Mouse (Mus musculus) stomach, embryonic 15.5 days (tissue): Measurements from ENCODE around the gene Colgalt2. TPM values are rescaled to one million over a fixed set of nuclear protein-coding genes. Genes with fewer than 3 reads are reported as not detected.

Experiments
- ATAC-seq: fragments of 200-750 bp; cut with Nextera tagmentation; 2 replicates; pipeline ENCODE4 v1.8.0; 2017; ENCODE audit warnings: low read depth, moderate number of reproducible peaks, moderate TSS enrichment; ENCODE audit not compliant: insufficient read depth, low FRiP score
- H3K27ac ChIP-seq: fragments of 300-500 bp; sonication (generic); 2 replicates; pipeline ENCODE4 v1.5.1; 2015; ENCODE audit warnings: mild to moderate bottlenecking, inconsistent platforms
- H3K27me3 ChIP-seq: fragments of 300-500 bp; sonication (generic); replicated peaks from 2 replicates; pipeline ENCODE4 v1.6.1; 2015; ENCODE audit warnings: inconsistent platforms
- H3K36me3 ChIP-seq: fragments of 300-500 bp; sonication (generic); 2 replicates; pipeline ENCODE4 v1.6.1; 2015; ENCODE audit warnings: inconsistent platforms
- H3K4me1 ChIP-seq: fragments of 300-500 bp; sonication (generic); 2 replicates; pipeline ENCODE4 v1.6.1; 2015; ENCODE audit warnings: inconsistent platforms
- H3K4me2 ChIP-seq: fragments of 300-500 bp; sonication (generic); 2 replicates; pipeline ENCODE4 v1.6.1; 2015; ENCODE audit warnings: mild to moderate bottlenecking, inconsistent platforms
- H3K4me3 ChIP-seq: fragments of 300-500 bp; sonication (generic); replicated peaks from 2 replicates; pipeline ENCODE4 v1.5.1; 2015; ENCODE audit warnings: inconsistent platforms
- H3K9ac ChIP-seq: fragments of 300-500 bp; sonication (generic); 2 replicates; pipeline ENCODE4 v1.6.1; 2015; ENCODE audit warnings: inconsistent platforms
- H3K9me3 ChIP-seq: fragments of 300-500 bp; sonication (generic); 2 replicates; pipeline ENCODE4 v1.6.1; 2016; ENCODE audit warnings: inconsistent platforms
- WGBS: fragments of 180-500 bp; shearing (Covaris S2); methylation state at CpG from one replicate; pipeline ENCODE4 v1.1.7; 2015; 5-methylcytosine and 5-hydroxymethylcytosine counted together
- polyA plus RNA-seq: library from polyadenylated mRNA; unstranded; fragments of >200 nt; fragmentation: Nextera tagmentation; extraction: Ambion mirVana; gene quantifications from 2 replicates; pipeline ENCODE4 v1.2.1, GENCODE M21; 2015

Gene Colgalt2
- polyA plus RNA-seq, 1 experiment from 2014 or later: 1.5 TPM

DNA sequence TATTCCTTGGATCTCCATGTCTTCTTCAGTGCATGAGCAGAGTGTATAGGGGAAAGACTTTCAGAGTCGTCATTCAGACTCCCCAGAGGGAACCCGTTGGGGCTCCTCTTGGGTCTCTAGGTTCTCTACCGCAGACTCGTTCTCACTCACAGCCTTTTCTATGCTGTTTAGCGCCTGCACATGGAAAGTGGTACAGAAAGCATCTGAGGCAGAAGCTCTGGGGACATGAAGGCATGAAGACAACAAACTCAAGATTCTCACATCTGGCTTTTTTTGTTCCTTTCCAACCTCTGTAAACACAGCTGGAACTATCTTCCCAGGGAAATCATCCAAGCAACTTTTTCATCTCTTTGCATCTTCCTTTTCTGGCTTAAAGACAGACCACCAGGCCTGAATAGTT, 106.5 kb downstream of the Colgalt2 start:
- Histone ChIP-seq H3K9me3 (no peaks in the 10 kb centered on the region), H3K36me3 (no peaks in the 10 kb centered on the region), H3K9ac (no peak overlapping the region), H3K27me3 (no peaks in the 10 kb centered on the region), H3K4me1 (no peaks in the 10 kb centered on the region), H3K4me2 (no peak overlapping the region), H3K27ac (no peak overlapping the region), H3K4me3 (no peak overlapping the region)
- WGBS: 90% methylated on average over 5 of the region's 5 CpGs
- no peak for ATAC-seq

GRCm38 (mm10) chr1:152506726-152507125, 107.1 kb downstream of the Colgalt2 start:
- no peak overlapping the region for H3K9ac ChIP-seq
- H3K36me3 ChIP-seq: no peaks in the 10 kb centered on the region
- no peak overlapping the region for H3K4me2 ChIP-seq
- 89% methylated on average over 7 of the region's 7 CpGs for WGBS
- H3K9me3 ChIP-seq: no peaks in the 10 kb centered on the region
- no peak overlapping the region for H3K4me3 ChIP-seq
- no peak for ATAC-seq
- H3K27ac ChIP-seq: no peak overlapping the region
- no peaks in the 10 kb centered on the region for H3K4me1 ChIP-seq
- no peaks in the 10 kb centered on the region for H3K27me3 ChIP-seq

- Histone ChIP-seq H3K4me3 (no peak overlapping the region), H3K4me1 (no peaks in the 10 kb centered on the region), H3K4me2 (no peak overlapping the region), H3K9ac (no peak overlapping the region), H3K27me3 (no peaks in the 10 kb centered on the region), H3K36me3 (no peaks in the 10 kb centered on the region), H3K9me3 (no peaks in the 10 kb centered on the region), H3K27ac (no peak overlapping the region)
- ATAC-seq: no peak
- WGBS: 89% methylated on average over 11 of the region's 11 CpGs
Measured at GRCm38 (mm10) chr1:152508481-152509220, 109.0 kb downstream of the Colgalt2 start.

DNA sequence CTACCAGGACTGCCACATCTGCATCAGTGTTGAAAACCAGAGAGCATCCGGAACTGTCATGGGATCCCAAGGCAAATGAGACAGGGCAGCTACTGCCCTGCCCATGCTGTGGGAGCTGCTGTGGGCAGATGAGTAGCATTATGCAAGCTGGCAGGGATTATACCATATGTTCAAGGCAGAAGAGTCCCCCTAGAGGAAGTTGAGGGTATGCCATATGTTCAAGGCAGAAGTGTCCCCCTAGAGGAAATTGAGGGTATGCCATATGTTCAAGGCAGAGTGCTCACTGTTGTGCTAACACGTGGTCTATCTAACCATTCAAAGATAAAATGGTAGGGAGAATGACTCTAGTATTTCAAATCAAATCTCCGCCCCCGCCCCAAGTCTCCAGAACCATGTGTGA, 111.6 kb downstream of the Colgalt2 start:
- Histone ChIP-seq H3K4me1 (no peaks in the 10 kb centered on the region), H3K27me3 (no peaks in the 10 kb centered on the region), H3K27ac (no peak overlapping the region), H3K9ac (no peak overlapping the region), H3K4me2 (no peak overlapping the region), H3K9me3 (no peaks in the 10 kb centered on the region), H3K36me3 (no peaks in the 10 kb centered on the region), H3K4me3 (no peak overlapping the region)
- ATAC-seq: no peak
- 71% methylated on average over 4 of the region's 4 CpGs for WGBS

GRCm38 (mm10) chr1:152514256-152514655, 114.6 kb downstream of the Colgalt2 start:
- Histone ChIP-seq H3K4me3 (no peak overlapping the region), H3K27ac (no peak overlapping the region), H3K36me3 (0 out of 2 replicates have a peak, but pooled peaks cover 6% of the 10 kb centered on the region), H3K4me2 (no peak overlapping the region), H3K4me1 (no peaks in the 10 kb centered on the region), H3K9ac (no peak overlapping the region), H3K9me3 (no peaks in the 10 kb centered on the region), H3K27me3 (no peaks in the 10 kb centered on the region)
- 47% methylated on average over 4 of the region's 4 CpGs for WGBS
- no peak for ATAC-seq

DNA sequence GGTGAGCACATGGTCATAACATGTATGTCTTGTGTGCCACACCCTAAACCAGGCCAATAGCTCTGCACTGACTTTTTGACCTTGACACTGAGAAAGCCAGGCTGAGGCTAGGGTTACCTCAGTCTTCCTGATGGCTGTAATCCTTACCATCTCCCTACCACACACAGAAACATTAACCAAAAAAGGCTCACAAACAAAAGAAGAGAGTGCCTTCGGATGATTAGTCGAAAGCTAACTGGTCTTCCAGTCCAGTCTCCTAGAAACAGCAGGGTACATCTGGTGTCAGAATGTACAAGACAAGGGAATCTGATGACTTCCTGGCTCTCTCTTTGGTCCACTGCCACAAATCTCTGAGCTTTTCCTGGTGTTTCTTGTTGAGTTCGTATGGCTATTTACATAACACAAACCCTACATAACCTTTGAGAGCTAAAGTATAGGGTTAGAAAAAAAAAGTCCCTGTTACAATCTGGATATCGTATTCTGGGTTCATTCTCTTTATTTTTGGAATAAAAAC, 117.5 kb downstream of the Colgalt2 start:
- Histone ChIP-seq H3K9ac (no peak overlapping the region), H3K9me3 (no peaks in the 10 kb centered on the region), H3K4me1 (no peaks in the 10 kb centered on the region), H3K4me2 (no peak overlapping the region), H3K4me3 (no peak overlapping the region), H3K27me3 (no peaks in the 10 kb centered on the region), H3K36me3 (0 out of 2 replicates have a peak, but pooled peaks cover 11% of the 10 kb centered on the region), H3K27ac (peak overlapping the region; percentile 42; the same call in 1 of the 2 replicates)
- 51% methylated on average over 4 of the region's 4 CpGs for WGBS
- ATAC-seq: no peak

GRCm38 (mm10) chr1:152518971-152519370, 119.3 kb downstream of the Colgalt2 start:
- 89% methylated on average over 8 of the region's 8 CpGs for WGBS
- no peak overlapping the region for H3K4me3 ChIP-seq
- no peaks in the 10 kb centered on the region for H3K4me1 ChIP-seq
- H3K27ac ChIP-seq: no peak overlapping the region
- no peak for ATAC-seq
- no peaks in the 10 kb centered on the region for H3K9me3 ChIP-seq
- no peak overlapping the region for H3K4me2 ChIP-seq
- H3K27me3 ChIP-seq: no peaks in the 10 kb centered on the region
- 0 out of 2 replicates have a peak, but pooled peaks cover 11% of the 10 kb centered on the region for H3K36me3 ChIP-seq
- no peak overlapping the region for H3K9ac ChIP-seq

DNA sequence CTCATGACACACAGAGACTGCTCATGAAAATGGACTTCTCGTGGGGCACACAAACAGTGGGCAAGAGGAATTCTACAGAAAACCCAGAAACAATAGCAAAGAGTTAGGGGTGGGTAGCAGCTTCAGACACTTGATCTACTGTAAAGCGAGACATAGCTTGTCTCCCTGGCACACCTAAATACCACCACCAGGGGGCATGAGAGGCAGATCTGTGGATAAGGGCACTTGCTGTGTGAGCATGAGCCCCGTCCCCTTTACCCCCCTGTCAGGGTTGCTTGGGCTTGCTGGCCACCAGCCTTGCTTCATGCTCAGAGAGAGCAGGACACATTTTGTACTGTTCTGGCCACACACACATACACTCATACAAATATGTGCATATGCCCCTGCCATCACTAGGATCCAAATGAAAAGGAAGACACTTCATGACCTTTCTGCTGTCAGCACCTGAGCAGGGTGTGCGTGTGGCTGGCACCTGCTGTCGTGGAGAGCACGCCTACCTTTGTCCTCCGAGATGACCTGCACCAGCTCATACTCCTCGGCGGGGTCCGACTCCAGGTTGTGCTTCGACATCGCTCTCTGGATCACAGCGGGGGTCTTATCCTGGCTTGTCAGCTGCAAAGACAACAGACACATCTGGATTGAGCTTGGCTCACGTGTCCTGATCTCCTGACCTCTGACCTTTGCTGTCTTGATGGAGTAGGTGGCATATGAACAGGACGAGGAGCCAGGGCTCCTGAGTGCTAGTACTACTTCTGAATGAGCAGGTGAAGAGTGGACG, 121.4 kb downstream of the Colgalt2 start:
- no peak overlapping the region for H3K4me3 ChIP-seq
- H3K9ac ChIP-seq: no peak overlapping the region
- 79% methylated on average over 16 of the region's 16 CpGs for WGBS
- H3K36me3 ChIP-seq: 0 out of 2 replicates have a peak, but pooled peaks cover 16% of the 10 kb centered on the region
- H3K4me2 ChIP-seq: no peak overlapping the region
- no peak for ATAC-seq
- no peaks in the 10 kb centered on the region for H3K27me3 ChIP-seq
- H3K27ac ChIP-seq: no peak overlapping the region
- H3K4me1 ChIP-seq: no peaks in the 10 kb centered on the region
- H3K9me3 ChIP-seq: no peaks in the 10 kb centered on the region

GRCm38 (mm10) chr1:152522226-152522625, 122.6 kb downstream of the Colgalt2 start:
- no peak overlapping the region for H3K27ac ChIP-seq
- H3K4me2 ChIP-seq: no peak overlapping the region
- H3K4me3 ChIP-seq: no peak overlapping the region
- H3K9ac ChIP-seq: no peak overlapping the region
- H3K27me3 ChIP-seq: no peaks in the 10 kb centered on the region
- H3K4me1 ChIP-seq: no peaks in the 10 kb centered on the region
- H3K9me3 ChIP-seq: no peaks in the 10 kb centered on the region
- no peak for ATAC-seq
- H3K36me3 ChIP-seq: 0 out of 2 replicates have a peak, but pooled peaks cover 16% of the 10 kb centered on the region
- WGBS: 95% methylated on average over 3 of the region's 3 CpGs

GRCm38 (mm10) chr1:152523292-152523691, 123.7 kb downstream of the Colgalt2 start:
- Histone ChIP-seq H3K9ac (no peak overlapping the region), H3K36me3 (0 out of 2 replicates have a peak, but pooled peaks cover 16% of the 10 kb centered on the region), H3K4me1 (no peaks in the 10 kb centered on the region), H3K27me3 (no peaks in the 10 kb centered on the region), H3K4me3 (no peak overlapping the region), H3K27ac (no peak overlapping the region), H3K9me3 (no peaks in the 10 kb centered on the region), H3K4me2 (no peak overlapping the region)
- no peak for ATAC-seq
- 57% methylated on average over 11 of the region's 11 CpGs for WGBS

GRCm38 (mm10) chr1:152524098-152524892, 124.7 kb downstream of the Colgalt2 start:
- no peaks in the 10 kb centered on the region for H3K4me1 ChIP-seq
- no peak overlapping the region for H3K27ac ChIP-seq
- H3K4me3 ChIP-seq: no peak overlapping the region
- H3K27me3 ChIP-seq: no peaks in the 10 kb centered on the region
- peaks cover 10% of the 10 kb centered on the region; the same call in 1 of the 2 replicates for H3K36me3 ChIP-seq
- H3K9me3 ChIP-seq: no peaks in the 10 kb centered on the region
- H3K9ac ChIP-seq: no peak overlapping the region
- 77% methylated on average over 22 of the region's 22 CpGs for WGBS
- no peak overlapping the region for H3K4me2 ChIP-seq
- ATAC-seq: no peak
